Mouse (Mus musculus): ENCODE results near the gene Zar1l.

Zar1l gene

GRCm38 (mm10) chr5:150490285-150490684 is 27.7 kb downstream of the Zar1l start:
- ATAC-seq (ENCODE audit: insufficient number of reproducible peaks, low FRiP score, low TSS enrichment) = no peak

- no peak for ATAC-seq (ENCODE audit: insufficient number of reproducible peaks, low FRiP score, low TSS enrichment)
Measured at GRCm38 (mm10) chr5:150485198-150485597, 32.8 kb downstream of the Zar1l start.

- ATAC-seq (ENCODE audit: insufficient number of reproducible peaks, low FRiP score, low TSS enrichment) = no peak
Measured at GRCm38 (mm10) chr5:150478612-150479011, 39.4 kb downstream of the Zar1l start.

GRCm38 (mm10) chr5:150477364-150477763 is 40.6 kb downstream of the Zar1l start:
- ATAC-seq (ENCODE audit: insufficient number of reproducible peaks, low FRiP score, low TSS enrichment) = no peak

GRCm38 (mm10) chr5:150468431-150468830 is 49.5 kb downstream of the Zar1l start:
- ATAC-seq (ENCODE audit: insufficient number of reproducible peaks, low FRiP score, low TSS enrichment) = no peak

- ATAC-seq (ENCODE audit: insufficient number of reproducible peaks, low FRiP score, low TSS enrichment) = peak; percentile 52; the same call in 1 of the 2 replicates
Measured at GRCm38 (mm10) chr5:150466132-150466531, 51.8 kb downstream of the Zar1l start.

GRCm38 (mm10) chr5:150465218-150465617 is 52.7 kb downstream of the Zar1l start:
- no peak for ATAC-seq (ENCODE audit: insufficient number of reproducible peaks, low FRiP score, low TSS enrichment)

GRCm38 (mm10) chr5:150464721-150465120 is 53.2 kb downstream of the Zar1l start:
- no peak for ATAC-seq (ENCODE audit: insufficient number of reproducible peaks, low FRiP score, low TSS enrichment)

- no peak for ATAC-seq (ENCODE audit: insufficient number of reproducible peaks, low FRiP score, low TSS enrichment)
Measured at GRCm38 (mm10) chr5:150459801-150460200, 58.2 kb downstream of the Zar1l start.

GRCm38 (mm10) chr5:150457904-150458739 is 59.8 kb downstream of the Zar1l start:
- no peak for ATAC-seq (ENCODE audit: insufficient number of reproducible peaks, low FRiP score, low TSS enrichment)

- no peak for ATAC-seq (ENCODE audit: insufficient number of reproducible peaks, low FRiP score, low TSS enrichment)
Measured at GRCm38 (mm10) chr5:150457165-150457903, 60.6 kb downstream of the Zar1l start.

Data from cerebellum, adult (tissue).